Mouse (Mus musculus): ENCODE results near the gene Jmjd7. TPM values are rescaled to one million over a fixed set of nuclear protein-coding genes. Genes with fewer than 3 reads are reported as not detected.

Jmjd7 gene
- total RNA-seq, 2 experiments from 2014 or later, result not detected

GRCm38 (mm10) chr2:120054771-120055552 lies 27.7 kb downstream of the Jmjd7 start:
- ATAC-seq (replicated peaks; ENCODE audit: low FRiP score, poor library complexity, severe bottlenecking), result no peak

- ATAC-seq (replicated peaks; ENCODE audit: low FRiP score, poor library complexity, severe bottlenecking), result no peak
Measured at GRCm38 (mm10) chr2:120055923-120056322, 28.6 kb downstream of the Jmjd7 start.

- ATAC-seq (replicated peaks; ENCODE audit: low FRiP score, poor library complexity, severe bottlenecking), result no peak
Measured at GRCm38 (mm10) chr2:120058818-120059217, 31.5 kb downstream of the Jmjd7 start.

GRCm38 (mm10) chr2:120059466-120059865 lies 32.2 kb downstream of the Jmjd7 start:
- no peak for ATAC-seq (replicated peaks; ENCODE audit: low FRiP score, poor library complexity, severe bottlenecking)

- no peak for ATAC-seq (replicated peaks; ENCODE audit: low FRiP score, poor library complexity, severe bottlenecking)
Measured at GRCm38 (mm10) chr2:120060190-120060589, 32.9 kb downstream of the Jmjd7 start.

- ATAC-seq (replicated peaks; ENCODE audit: low FRiP score, poor library complexity, severe bottlenecking), result no peak
Measured at GRCm38 (mm10) chr2:120060651-120061050, 33.4 kb downstream of the Jmjd7 start.

- no peak for ATAC-seq (replicated peaks; ENCODE audit: low FRiP score, poor library complexity, severe bottlenecking)
Measured at GRCm38 (mm10) chr2:120062248-120062647, 35.0 kb downstream of the Jmjd7 start.

- no peak for ATAC-seq (replicated peaks; ENCODE audit: low FRiP score, poor library complexity, severe bottlenecking)
Measured at GRCm38 (mm10) chr2:120064639-120065038, 37.4 kb downstream of the Jmjd7 start.

- ATAC-seq (replicated peaks; ENCODE audit: low FRiP score, poor library complexity, severe bottlenecking), result no peak
Measured at GRCm38 (mm10) chr2:120065243-120065642, 38.0 kb downstream of the Jmjd7 start.

- no peak for ATAC-seq (replicated peaks; ENCODE audit: low FRiP score, poor library complexity, severe bottlenecking)
Measured at GRCm38 (mm10) chr2:120066224-120066623, 38.9 kb downstream of the Jmjd7 start.

GRCm38 (mm10) chr2:120068555-120069465 lies 41.5 kb downstream of the Jmjd7 start:
- ATAC-seq (replicated peaks; ENCODE audit: low FRiP score, poor library complexity, severe bottlenecking), result no peak

GRCm38 (mm10) chr2:120069466-120069990 lies 42.2 kb downstream of the Jmjd7 start:
- ATAC-seq (replicated peaks; ENCODE audit: low FRiP score, poor library complexity, severe bottlenecking), result no peak

- ATAC-seq (replicated peaks; ENCODE audit: low FRiP score, poor library complexity, severe bottlenecking), result no peak
Measured at GRCm38 (mm10) chr2:120074096-120074495, 46.8 kb downstream of the Jmjd7 start.

GRCm38 (mm10) chr2:120076076-120076705 lies 48.9 kb downstream of the Jmjd7 start:
- ATAC-seq (replicated peaks; ENCODE audit: low FRiP score, poor library complexity, severe bottlenecking), result no peak

Other genes with a start within 250 kb of the Jmjd7 start
- 0.42 and 2.2 TPM in 2 replicates for gene Rpap1, start 239.9 kb upstream of the Jmjd7 start, total RNA-seq (2015; ENCODE audit: low replicate concordance)
- 2.8 and 3.2 TPM in 2 replicates for gene Rpap1, start 239.9 kb upstream of the Jmjd7 start, total RNA-seq (2017; ENCODE audit: low replicate concordance)
- not detected in 2 replicates for gene Tyro3, start 229.8 kb upstream of the Jmjd7 start, total RNA-seq (2015; ENCODE audit: low replicate concordance)
- not detected in 2 replicates for gene Tyro3, start 229.8 kb upstream of the Jmjd7 start, total RNA-seq (2017; ENCODE audit: low replicate concordance)
- 8.3 and 10.5 TPM in 2 replicates for gene Mga, start 130.3 kb upstream of the Jmjd7 start, total RNA-seq (2015; ENCODE audit: low replicate concordance)
- gene Mga, start 130.3 kb upstream of the Jmjd7 start, total RNA-seq (2017; ENCODE audit: low replicate concordance), result 12.2 and 20.9 TPM in 2 replicates
- gene Mapkbp1, start 54.8 kb upstream of the Jmjd7 start, total RNA-seq (2015; ENCODE audit: low replicate concordance), result under 0.01 and 0.42 TPM in 2 replicates
- gene Mapkbp1, start 54.8 kb upstream of the Jmjd7 start, total RNA-seq (2017; ENCODE audit: low replicate concordance), result 1.2 and 4.4 TPM in 2 replicates
- not detected in 2 replicates for gene Gm28042, start within 50 bp of the Jmjd7 start, total RNA-seq (2015; ENCODE audit: low replicate concordance)
- not detected in 2 replicates for gene Gm28042, start within 50 bp of the Jmjd7 start, total RNA-seq (2017; ENCODE audit: low replicate concordance)
- gene Pla2g4b, start 5.9 kb downstream of the Jmjd7 start, total RNA-seq (2015; ENCODE audit: low replicate concordance), result 2.9 TPM in 1 of 2 replicates, not detected in the other
- gene Pla2g4b, start 5.9 kb downstream of the Jmjd7 start, total RNA-seq (2017; ENCODE audit: low replicate concordance), result not detected in 2 replicates
- gene Ehd4, start 127.1 kb downstream of the Jmjd7 start, total RNA-seq (2015; ENCODE audit: low replicate concordance), result 10.8 and 12.6 TPM in 2 replicates
- gene Ehd4, start 127.1 kb downstream of the Jmjd7 start, total RNA-seq (2017; ENCODE audit: low replicate concordance), result 7.8 and 9.5 TPM in 2 replicates
- not detected in 2 replicates for gene Pla2g4e, start 217.9 kb downstream of the Jmjd7 start, total RNA-seq (2015; ENCODE audit: low replicate concordance)
- gene Pla2g4e, start 217.9 kb downstream of the Jmjd7 start, total RNA-seq (2017; ENCODE audit: low replicate concordance), result not detected in 2 replicates

All from erythroid progenitor cell, adult 5-6 weeks (primary cell).